Mouse (Mus musculus): ENCODE data around the gene Smg8.
A peak's percentile ranks its signal among the peaks of the same experiment; 100 is the strongest.
"Not testable (repeated sequence)": the region's sequence is repeated elsewhere in the genome, so short reads cannot be mapped to it uniquely, and the experiment has no call there.

Gene Smg8

DNA sequence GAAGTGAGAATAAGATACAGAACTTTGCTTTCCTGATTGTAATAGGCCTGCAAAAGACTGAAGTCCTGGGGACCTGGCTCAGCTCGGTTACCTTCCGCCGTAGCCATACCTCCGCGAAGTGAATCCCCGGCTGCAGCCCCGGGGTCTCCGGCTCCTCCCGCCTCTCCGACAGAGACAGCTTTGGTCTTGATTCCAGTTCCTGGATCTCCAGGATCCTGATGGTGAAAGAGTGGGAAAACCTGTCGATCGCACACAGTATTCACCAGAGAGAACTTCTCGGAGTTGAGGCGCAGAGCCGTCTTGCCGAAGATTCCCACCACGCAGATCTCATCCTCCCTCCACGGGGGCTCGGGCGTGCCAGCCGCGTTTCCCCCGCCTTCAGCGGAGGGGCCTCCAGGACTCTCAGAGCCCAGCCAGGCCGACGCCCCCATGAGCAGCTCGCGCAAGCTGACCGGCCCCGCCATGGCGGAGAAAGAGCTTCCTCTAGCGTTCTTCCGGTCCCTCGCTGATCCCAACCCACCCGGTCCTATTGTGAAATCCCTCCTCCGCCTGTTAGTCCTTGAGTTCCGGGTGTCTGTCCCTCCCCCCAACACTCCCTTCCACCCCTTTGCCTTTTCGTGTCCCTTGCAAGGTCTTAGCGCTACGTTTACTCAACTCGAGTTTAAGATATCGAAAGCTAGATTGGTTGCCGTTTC is at the start of gene Smg8:
Gene Smg8, minus strand, starts transcription at position 485 of the 695 bp plus-strand sequence.
- peak; percentile 92 for DNase-seq (ENCODE audit: low read depth, low spot score)

DNA sequence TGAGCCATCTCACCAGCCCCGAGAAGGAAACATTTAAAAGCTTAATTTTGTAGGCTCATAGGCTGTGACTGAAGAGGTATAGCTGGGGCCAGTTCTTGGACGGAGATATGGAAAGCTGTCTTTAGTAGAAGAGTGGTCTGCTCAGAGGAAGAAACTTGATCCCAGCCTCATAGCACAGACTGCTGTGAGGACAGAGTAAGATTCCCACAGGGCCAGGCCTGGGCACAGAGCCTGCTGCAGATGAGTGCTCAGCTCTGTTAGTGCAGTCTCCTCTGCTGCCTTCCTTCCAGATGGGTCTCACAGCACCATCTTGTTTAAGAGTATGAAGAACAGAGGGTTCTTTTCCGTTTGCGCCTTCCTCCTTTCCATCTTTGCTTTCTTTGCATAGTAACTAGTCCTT is 49.7 kb upstream of the Smg8 start:
- DNase-seq (ENCODE audit: low read depth, low spot score): no peak

DNA sequence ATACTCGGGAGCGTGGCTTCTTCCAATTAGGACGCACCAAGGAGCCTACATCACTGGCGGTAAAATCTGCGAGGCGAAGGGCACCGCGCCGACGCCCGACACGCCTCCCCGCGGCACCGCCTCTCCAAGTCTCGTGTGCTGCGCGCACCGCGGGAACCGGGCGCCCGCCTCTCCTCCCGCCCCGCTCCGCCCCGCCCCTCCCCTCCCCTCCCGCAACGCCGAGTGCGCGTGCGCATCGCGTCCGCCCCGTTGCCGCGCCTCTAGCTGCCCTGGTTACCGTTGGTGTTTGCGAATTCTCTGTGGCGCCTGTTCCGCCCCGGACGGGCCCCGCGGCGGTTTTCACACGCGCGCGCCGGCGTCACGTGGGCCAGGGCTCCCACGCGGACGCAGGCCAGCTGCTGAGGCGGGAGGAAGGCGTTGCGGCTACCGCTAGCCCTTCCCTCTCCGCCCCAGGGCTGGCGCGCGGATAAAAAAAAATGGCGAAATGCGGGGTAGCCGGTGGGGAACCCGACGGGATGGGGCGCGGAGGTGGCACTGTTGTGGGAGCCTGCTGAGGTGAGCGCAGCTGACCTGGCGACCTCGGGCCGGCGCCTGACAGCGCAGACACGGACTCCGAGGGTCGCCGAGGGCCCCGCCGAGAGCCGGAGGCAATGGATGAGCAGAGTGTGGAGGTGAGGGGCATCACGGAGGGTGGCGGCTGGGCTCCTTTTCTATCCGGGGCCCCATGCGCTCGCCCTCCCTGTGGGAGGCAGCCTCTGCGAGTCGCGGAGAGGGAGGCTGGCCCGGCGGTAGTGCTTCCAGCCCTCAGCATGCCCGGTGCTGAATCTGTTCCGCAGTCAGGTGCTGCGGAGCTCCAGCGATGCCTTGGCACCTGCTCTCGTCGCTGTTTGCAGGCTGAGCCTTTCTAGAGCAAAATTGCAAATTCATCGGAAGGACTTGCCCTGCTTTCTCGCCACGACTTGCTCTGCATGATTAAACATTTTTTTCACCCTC is 40.5 kb upstream of the Smg8 start, which contains the start of gene Trim37:
Gene Trim37, plus strand, starts transcription at position 254 of the 993 bp plus-strand sequence.
- peak; percentile 91 for DNase-seq (ENCODE audit: low read depth, low spot score)

- DNase-seq (ENCODE audit: low read depth, low spot score): no peak
These were observed 39.8 kb upstream of the Smg8 start for GRCm38 (mm10) chr11:87126281-87126823.

GRCm38 (mm10) chr11:87125562-87125961 is 39.0 kb upstream of the Smg8 start:
- no peak for DNase-seq (ENCODE audit: low read depth, low spot score)

DNA sequence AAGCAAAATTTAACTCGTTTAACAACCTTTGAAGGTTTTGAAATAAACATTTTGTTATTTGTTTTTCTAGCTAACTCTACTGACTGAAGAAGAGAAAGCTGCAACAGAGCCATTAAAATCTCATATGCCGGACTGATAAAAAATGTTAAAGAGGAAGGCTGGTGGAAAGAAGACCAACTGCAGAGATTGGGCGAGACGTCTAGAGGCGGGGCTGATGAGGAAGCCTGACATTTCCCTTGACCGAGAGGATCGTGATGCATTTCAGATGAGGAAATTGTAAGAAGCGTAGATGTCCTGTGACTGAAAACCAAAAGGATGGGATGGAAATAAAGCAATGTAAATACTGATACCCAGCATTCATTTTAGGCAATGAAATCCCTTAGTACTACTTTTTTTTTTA is 35.3 kb upstream of the Smg8 start:
- no peak for DNase-seq (ENCODE audit: low read depth, low spot score)

DNA sequence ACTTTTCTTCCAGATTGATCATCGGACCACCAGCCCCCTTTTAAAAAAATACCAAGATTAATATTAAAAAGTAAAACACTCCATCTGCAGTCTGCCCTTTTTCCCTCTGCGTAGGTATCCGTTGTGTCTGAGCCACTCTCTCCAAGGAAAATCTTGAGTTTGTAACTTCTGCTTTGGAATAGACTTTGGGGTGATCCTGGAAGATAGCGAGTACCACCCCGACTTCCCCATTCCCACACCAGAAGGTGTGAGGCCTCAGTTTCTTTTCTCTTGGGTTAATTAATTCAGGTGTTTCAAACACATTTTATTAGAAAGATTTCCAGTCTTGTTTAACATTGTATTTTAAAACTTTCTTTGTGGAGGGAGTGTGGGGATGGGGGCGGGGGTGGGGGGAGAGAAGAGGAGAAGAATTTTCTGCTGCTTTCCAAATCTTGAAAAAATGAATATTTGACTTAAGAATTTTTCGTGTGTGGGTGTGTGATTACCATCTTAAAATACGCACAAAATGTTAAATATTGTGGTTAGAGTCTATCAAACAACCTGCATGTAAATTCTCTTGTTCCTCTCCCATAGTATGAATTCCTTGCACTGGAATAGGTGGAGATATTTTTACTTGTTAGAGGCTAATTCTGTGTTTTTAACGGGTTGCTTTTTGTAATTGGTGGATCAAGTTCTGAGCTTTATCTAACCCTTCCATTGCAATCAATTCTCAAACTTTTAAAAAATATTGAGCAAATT is 23.8 kb upstream of the Smg8 start:
- no peak for DNase-seq (ENCODE audit: low read depth, low spot score)

- DNase-seq (ENCODE audit: low read depth, low spot score): peak; percentile 44
These were observed 23.1 kb upstream of the Smg8 start for GRCm38 (mm10) chr11:87109519-87110171.

DNA sequence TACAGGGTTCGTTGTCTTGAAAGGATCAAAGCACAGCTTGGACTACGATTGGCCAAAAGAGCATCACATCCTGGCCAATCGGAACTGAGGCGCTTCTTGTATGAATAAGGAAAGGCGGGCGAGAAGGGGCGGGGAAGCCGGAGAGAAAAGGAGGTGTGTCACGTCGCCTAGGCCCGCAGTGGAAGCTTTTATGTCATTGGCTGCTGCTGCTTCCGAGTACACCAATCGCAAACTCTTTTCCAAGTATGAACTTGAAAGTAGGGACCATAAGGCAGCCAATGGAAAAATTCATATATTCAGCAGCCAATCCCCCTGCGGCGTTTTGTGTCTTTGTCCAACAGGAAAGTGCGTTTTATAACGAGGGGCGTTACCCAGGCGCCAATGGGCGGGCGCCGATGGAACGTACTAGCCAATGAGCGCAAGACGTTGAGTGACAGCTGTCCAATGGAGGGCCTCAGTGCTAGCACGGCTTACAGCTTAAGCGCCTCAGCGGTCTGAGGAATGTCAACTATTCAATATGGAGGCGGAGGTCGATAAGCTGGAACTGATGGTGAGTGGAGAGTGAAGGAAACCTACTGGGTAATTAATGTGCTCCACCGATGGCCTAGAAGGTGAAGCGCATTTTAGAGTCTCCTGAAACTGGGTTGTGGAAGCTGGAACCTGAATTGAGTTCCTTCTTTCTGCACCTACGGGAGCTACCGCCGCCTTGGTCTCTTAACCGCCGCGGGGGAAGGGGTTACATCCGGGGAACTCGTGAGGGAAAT is 22.4 kb upstream of the Smg8 start, which contains the start of gene Ska2:
Gene Ska2, plus strand, starts transcription at position 480 of the 764 bp plus-strand sequence.
- peak; percentile 100 for DNase-seq (ENCODE audit: low read depth, low spot score)

GRCm38 (mm10) chr11:87108409-87108754 is 21.8 kb upstream of the Smg8 start, which contains the start of gene Prr11:
Prr11 (minus strand) TSS chr11:87108708.
- DNase-seq (ENCODE audit: low read depth, low spot score): no peak

GRCm38 (mm10) chr11:87087142-87087541 is 568 bp upstream of the Smg8 start:
- no peak for DNase-seq (ENCODE audit: low read depth, low spot score)

GRCm38 (mm10) chr11:87085461-87085860 is 1.1 kb downstream of the Smg8 start:
- DNase-seq (ENCODE audit: low read depth, low spot score): no peak

- DNase-seq (ENCODE audit: low read depth, low spot score): peak; percentile 40
These were observed 2.9 kb downstream of the Smg8 start for GRCm38 (mm10) chr11:87083712-87084111.

GRCm38 (mm10) chr11:87073866-87074440 is 12.6 kb downstream of the Smg8 start, which contains the start of gene Gdpd1:
Gdpd1 (minus strand) TSS chr11:87074062.
- DNase-seq (ENCODE audit: low read depth, low spot score): peak; percentile 90

- DNase-seq (ENCODE audit: low read depth, low spot score): peak; percentile 75
These were observed 13.2 kb downstream of the Smg8 start for GRCm38 (mm10) chr11:87073343-87073865.

- no peak for DNase-seq (ENCODE audit: low read depth, low spot score)
These were observed 24.5 kb downstream of the Smg8 start for GRCm38 (mm10) chr11:87062087-87062486.

DNA sequence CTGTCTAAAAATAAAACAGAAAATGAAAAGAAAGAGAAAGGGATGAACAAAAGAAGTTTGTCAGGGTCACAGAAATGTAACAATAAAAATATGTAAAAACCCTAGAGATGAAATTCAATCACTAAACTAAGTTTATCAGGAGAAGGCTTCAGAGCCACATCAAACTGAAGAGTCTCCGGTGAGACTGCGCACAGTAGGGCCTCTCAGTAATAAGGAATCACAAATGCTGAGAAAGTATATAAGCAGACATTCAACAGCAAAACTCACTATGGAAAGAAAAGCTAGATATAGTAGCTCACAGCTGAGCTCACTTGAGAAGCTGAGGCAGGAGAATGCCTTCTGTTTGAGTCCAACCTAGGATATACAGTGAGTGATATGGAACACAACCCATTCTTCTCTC is 26.2 kb downstream of the Smg8 start:
- DNase-seq (ENCODE audit: low read depth, low spot score): no peak

DNA sequence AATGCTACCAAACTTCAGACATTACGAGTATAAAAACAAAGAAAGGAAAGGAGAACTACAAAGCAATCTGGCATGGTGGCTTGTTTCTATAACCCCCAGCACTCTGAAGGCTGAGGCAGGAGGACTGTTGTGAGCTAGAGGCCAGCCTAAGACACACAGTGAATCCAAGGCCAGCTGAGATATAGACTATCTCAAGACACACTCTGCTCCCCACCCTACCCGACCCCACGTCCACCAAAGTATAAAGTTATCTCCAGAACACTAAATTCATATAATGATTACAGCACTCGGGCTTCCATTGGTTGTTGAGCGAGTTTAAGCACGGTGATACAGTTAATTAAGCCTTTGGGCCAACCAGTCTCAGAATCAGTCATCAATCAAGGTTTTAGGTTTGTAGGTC is 30.3 kb downstream of the Smg8 start:
- no peak for DNase-seq (ENCODE audit: low read depth, low spot score)

GRCm38 (mm10) chr11:87048900-87049299 is 37.7 kb downstream of the Smg8 start:
- not testable (repeated sequence) for DNase-seq (ENCODE audit: low read depth, low spot score)
